Mouse (Mus musculus): ENCODE measurements around the gene Ntn1. TPM values are rescaled to one million over a fixed set of nuclear protein-coding genes. Genes with fewer than 3 reads are reported as not detected.

Ntn1 gene
- polyA plus RNA-seq, 1 experiment from 2014 or later = 22.3 TPM

DNA sequence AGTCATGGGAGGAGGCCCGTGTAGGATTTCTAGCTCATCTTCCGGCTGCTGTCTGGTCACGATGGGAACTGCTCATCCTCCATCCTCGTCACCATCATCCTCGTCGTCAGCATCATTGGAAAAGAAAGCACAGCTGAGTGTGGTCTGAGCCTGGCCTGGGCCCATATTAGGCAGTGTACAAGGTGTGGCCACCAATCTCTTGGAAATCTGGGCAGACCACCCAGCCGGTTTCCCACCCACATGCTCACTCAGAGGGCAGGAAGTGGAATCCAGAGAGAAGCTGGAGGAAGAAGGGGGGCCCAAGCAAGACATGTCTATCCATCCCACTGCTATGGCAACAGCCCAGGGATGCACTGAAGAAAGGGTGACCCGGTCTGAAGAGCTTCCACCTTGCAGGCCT is 94.6 kb downstream of the Ntn1 start:
- Histone ChIP-seq H3K4me2 (no peak overlapping the region), H3K4me3 (no peak overlapping the region), H3K9me3 (no peaks in the 10 kb centered on the region), H3K27me3 (peaks cover 4% of the 10 kb centered on the region; the same call in 1 of the 2 replicates), H3K36me3 (no peaks in the 10 kb centered on the region), H3K4me1 (replicated peaks) (peaks cover 20% of the 10 kb centered on the region), H3K27ac (no peak overlapping the region), H3K9ac (no peak overlapping the region)
- 78% methylated on average over 8 of the region's 8 CpGs for WGBS
- ATAC-seq (ENCODE audit: low FRiP score) = no peak

DNA sequence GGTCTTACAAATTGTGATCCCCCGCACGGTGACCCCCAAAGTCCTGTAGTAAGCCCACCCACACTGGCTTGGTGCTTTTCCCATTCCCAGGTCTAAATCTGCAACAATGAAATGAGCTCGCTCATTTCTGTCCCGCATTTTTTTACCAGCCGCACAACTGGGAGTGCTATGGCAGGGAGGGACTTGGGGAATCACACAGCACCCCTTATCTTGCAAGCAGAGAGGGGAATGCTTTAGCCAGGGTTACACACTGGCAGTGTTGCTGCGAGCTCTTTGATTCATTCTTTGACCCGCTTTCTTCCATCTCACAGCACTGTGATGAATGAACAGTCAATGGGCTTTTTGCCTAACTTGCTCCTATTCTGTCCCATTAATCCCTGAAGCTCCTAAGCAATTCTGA is 98.3 kb downstream of the Ntn1 start:
- H3K27me3 ChIP-seq = 0 out of 2 replicates have a peak, but pooled peaks cover 4% of the 10 kb centered on the region

DNA sequence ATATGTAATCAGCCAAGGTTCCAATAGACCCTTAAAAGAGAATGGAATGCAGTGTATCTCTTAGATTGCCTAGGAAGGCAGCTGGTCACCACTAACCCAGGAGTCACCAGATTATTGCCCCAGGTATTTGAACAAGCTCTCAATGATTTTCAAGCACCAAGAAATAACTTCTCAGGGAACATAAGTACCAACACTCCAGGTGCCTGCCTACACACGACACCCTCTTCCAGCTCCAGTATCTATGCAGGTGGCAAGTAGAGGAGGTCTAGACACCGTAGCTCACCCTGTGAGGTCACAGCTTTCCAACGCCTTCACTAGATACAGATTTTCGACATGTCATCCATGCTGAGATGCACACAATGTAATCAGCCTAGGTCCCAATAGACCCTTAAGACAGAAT is 99.0 kb downstream of the Ntn1 start:
- ATAC-seq (ENCODE audit: low FRiP score) = no peak
- no peak overlapping the region for H3K9ac ChIP-seq
- no peak overlapping the region for H3K4me3 ChIP-seq
- H3K36me3 ChIP-seq = no peaks in the 10 kb centered on the region
- peaks cover 10% of the 10 kb centered on the region for H3K4me1 ChIP-seq (replicated peaks)
- H3K4me2 ChIP-seq = no peak overlapping the region
- WGBS = 95% methylated on average over 4 of the region's 4 CpGs
- no peak overlapping the region for H3K27ac ChIP-seq
- 0 out of 2 replicates have a peak, but pooled peaks cover 4% of the 10 kb centered on the region for H3K27me3 ChIP-seq
- no peaks in the 10 kb centered on the region for H3K9me3 ChIP-seq

More for the DNA sequence above, 98.3 kb downstream of the Ntn1 start:
- Histone ChIP-seq H3K4me3 (no peak overlapping the region), H3K9ac (no peak overlapping the region), H3K4me2 (no peak overlapping the region), H3K36me3 (no peaks in the 10 kb centered on the region), H3K9me3 (no peaks in the 10 kb centered on the region), H3K27ac (no peak overlapping the region), H3K4me1 (replicated peaks) (peaks cover 10% of the 10 kb centered on the region)
- ATAC-seq (ENCODE audit: low FRiP score) = no peak
- 63% methylated on average over 7 of the region's 7 CpGs for WGBS

DNA sequence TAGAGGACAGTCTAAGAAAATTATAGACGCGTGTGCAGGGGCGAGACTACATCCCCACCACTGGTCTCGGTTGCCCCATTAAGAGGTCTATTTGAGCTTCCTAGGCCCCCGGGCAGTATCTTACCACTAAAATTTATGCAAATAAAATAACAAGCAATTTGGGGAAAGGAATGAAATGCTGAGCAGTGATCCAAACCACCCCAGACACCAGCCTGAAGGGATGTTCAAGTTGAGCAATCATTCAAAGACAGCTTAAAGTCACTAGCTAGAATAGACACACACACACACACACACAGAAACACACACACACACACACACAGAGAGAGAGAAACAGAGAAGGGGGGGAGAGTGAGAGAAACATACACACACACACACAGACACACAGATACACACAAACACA is 105.1 kb downstream of the Ntn1 start:
- Histone ChIP-seq H3K9me3 (no peaks in the 10 kb centered on the region), H3K9ac (no peak overlapping the region), H3K4me3 (no peak overlapping the region), H3K27ac (no peak overlapping the region), H3K4me2 (no peak overlapping the region), H3K4me1 (replicated peaks) (peaks cover 12% of the 10 kb centered on the region), H3K36me3 (no peaks in the 10 kb centered on the region), H3K27me3 (no peaks in the 10 kb centered on the region)
- no peak for ATAC-seq (ENCODE audit: low FRiP score)
- 72% methylated on average over 5 of the region's 5 CpGs for WGBS

DNA sequence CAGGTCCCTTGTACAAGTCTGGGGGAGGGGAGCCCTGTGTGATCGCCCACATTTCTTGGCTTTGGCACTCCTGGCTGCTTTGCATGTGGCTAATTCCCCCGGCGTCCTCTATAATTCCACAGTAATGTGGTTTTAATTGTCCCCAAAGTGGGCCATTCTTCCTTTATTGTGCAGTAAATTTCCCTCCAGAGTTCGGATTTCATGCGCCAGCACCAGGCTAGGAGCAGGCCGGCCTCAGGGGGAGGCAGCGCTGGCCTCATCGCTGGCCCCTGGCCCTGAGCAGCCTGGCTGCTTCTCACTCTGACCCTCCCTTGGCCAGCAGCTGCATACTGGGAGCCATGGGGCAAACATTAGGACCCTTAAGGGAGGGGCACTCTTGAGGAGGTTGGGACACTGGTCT is 110.0 kb downstream of the Ntn1 start:
- H3K9ac ChIP-seq = no peak overlapping the region
- H3K27me3 ChIP-seq = peaks cover 10% of the 10 kb centered on the region; the same call in 1 of the 2 replicates
- peaks cover 34% of the 10 kb centered on the region for H3K4me1 ChIP-seq (replicated peaks)
- no peak overlapping the region for H3K4me2 ChIP-seq
- peak overlapping the region; percentile 56 for H3K27ac ChIP-seq
- no peaks in the 10 kb centered on the region for H3K36me3 ChIP-seq
- no peak overlapping the region for H3K4me3 ChIP-seq
- H3K9me3 ChIP-seq = no peaks in the 10 kb centered on the region
- 33% methylated on average over 8 of the region's 8 CpGs for WGBS
- ATAC-seq (ENCODE audit: low FRiP score) = no peak

DNA sequence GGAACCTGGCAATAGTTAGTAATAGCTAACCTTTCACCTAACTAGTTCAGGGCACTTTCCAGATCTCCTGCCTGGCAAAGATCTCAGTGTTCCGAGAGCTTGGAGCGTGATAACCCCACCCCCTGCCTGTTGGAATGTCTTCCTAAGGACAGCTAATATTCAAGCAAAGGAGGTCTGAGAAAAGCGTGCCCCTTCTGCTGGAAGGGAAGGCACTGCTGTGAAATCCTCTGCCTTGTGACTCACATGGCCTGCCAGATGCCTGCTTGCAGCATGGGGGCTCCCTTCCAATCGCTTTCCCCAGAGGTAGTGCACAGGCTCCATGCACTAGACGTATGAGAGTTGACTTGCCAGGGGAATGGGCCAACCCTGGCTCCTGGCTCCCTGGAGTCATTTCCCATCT is 113.3 kb downstream of the Ntn1 start:
- no peak for ATAC-seq (ENCODE audit: low FRiP score)
- WGBS = 75% methylated on average over 5 of the region's 5 CpGs

DNA sequence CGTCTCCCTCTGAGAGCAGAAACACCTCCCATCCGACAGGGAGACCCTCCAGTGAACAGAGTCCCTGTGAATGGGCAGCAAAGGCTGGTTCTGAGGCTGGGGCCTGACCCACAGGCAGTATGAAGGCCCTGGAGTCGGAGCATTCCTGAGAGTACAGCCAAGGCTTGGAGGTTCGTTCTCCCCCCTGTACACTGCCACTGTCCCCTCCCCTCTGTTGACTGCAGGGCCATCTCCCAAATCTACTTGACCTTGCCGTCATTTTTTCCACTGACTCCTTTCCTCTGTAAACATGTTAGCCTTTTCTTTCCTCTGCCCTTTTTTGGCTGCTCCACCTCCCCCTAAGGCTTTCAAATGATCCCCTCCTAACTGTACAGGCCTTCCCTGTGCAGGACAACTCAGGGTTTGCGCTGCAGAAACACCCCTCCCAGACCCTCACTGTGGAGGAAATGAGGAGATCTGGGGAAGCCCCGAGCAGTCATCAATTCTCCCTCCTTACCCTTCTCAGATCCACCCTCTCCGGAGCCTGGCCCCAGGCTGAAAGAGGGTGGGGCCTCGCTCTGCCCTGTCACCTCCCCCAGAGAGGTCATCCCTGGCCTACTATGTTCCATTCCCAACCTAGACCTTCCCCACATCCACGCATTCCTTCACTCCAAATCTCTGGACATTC is 114.3 kb downstream of the Ntn1 start:
- H3K36me3 ChIP-seq = no peaks in the 10 kb centered on the region
- H3K4me2 ChIP-seq = no peak overlapping the region
- H3K4me3 ChIP-seq = no peak overlapping the region
- H3K9me3 ChIP-seq = no peaks in the 10 kb centered on the region
- peak overlapping the region; percentile 40; the same call in 1 of the 2 replicates for H3K27ac ChIP-seq
- H3K27me3 ChIP-seq = peaks cover 20% of the 10 kb centered on the region
- WGBS = 45% methylated on average over 10 of the region's 10 CpGs
- no peak for ATAC-seq (ENCODE audit: low FRiP score)
- H3K4me1 ChIP-seq (replicated peaks) = peaks cover 37% of the 10 kb centered on the region
- H3K9ac ChIP-seq = no peak overlapping the region

More for the DNA sequence above, 113.3 kb downstream of the Ntn1 start:
- Histone ChIP-seq H3K9ac (no peak overlapping the region), H3K4me2 (no peak overlapping the region), H3K9me3 (no peaks in the 10 kb centered on the region), H3K27ac (no peak overlapping the region), H3K4me1 (replicated peaks) (peaks cover 34% of the 10 kb centered on the region), H3K4me3 (no peak overlapping the region), H3K27me3 (peaks cover 20% of the 10 kb centered on the region), H3K36me3 (no peaks in the 10 kb centered on the region)

DNA sequence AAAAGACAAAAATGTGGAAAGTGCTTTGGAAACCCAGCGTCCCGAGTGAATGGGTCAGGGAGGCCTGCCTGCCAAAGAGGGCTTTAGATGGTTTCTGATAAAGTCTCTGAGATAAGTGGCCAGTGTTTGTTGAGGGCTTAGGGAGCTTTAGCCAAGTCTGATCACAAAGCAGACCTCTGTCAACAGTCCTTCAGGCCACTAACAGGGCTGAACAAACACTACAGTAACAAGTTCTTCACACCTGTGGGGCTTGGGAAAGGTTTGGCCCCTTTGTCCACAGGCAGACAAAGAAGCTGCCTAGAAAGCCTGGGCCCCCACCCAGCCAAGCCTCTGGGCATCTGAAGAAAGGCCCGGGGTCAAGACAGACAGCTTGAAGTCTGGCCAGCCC is 114.9 kb downstream of the Ntn1 start:
- 29% methylated on average over 3 of the region's 3 CpGs for WGBS
- Histone ChIP-seq H3K27ac (peak overlapping the region; percentile 40; the same call in 1 of the 2 replicates), H3K4me1 (replicated peaks) (peaks cover 34% of the 10 kb centered on the region), H3K27me3 (peaks cover 20% of the 10 kb centered on the region), H3K9me3 (no peaks in the 10 kb centered on the region), H3K4me3 (no peak overlapping the region), H3K4me2 (no peak overlapping the region), H3K36me3 (no peaks in the 10 kb centered on the region), H3K9ac (no peak overlapping the region)
- ATAC-seq (ENCODE audit: low FRiP score) = no peak

DNA sequence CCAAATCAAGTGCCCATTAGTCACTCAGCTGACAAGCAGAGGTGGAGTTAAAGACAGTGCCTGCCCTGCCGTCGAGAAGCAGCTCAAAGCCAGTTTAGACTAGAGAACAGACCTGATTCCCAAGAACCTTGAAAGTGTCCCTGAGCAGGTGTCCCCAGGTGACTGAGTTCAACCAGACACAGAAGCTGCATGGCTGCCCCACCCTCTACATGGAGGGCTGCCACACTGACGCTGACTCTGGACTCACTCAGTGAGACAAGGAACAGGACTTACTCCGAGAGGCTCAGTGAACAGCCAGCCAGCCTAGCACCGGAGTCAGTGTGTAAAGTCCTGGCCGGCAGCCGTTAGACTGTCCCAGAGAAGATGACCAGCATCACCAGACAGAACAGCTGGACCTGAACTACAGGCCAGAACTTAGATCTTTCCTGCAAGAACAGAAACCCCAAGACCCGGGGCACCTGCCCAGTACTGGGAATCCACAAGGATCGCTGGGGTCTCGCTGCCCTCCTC is 120.6 kb downstream of the Ntn1 start:
- Histone ChIP-seq H3K9ac (no peak overlapping the region), H3K4me2 (no peak overlapping the region), H3K27ac (no peak overlapping the region), H3K27me3 (peaks cover 48% of the 10 kb centered on the region), H3K9me3 (no peaks in the 10 kb centered on the region), H3K36me3 (no peaks in the 10 kb centered on the region), H3K4me3 (no peak overlapping the region), H3K4me1 (replicated peaks) (peaks cover 34% of the 10 kb centered on the region)
- 72% methylated on average over 10 of the region's 10 CpGs for WGBS
- ATAC-seq (ENCODE audit: low FRiP score) = no peak

DNA sequence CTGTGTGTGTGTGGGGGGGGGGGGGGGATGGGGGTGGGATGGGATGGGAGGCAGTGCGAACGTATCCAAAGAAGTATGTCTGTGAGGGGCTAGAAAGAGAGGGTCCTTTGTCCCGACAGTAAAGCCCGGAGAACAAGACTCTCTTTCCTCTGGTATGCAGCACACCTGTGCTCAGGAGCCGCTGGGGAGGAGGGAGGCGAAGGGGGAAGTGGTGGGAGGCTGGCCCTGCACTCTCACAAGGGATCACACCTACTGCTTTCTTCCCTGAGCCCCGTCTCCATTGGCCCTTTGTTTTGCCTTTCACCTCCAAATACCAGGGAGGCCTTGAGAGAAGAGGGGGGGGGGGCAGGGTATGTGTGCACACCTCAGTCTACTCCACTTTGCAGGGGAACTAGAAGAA is 123.7 kb downstream of the Ntn1 start:
- Histone ChIP-seq H3K27me3 (peaks cover 57% of the 10 kb centered on the region), H3K4me1 (replicated peaks) (peaks cover 61% of the 10 kb centered on the region), H3K27ac (no peak overlapping the region), H3K4me3 (no peak overlapping the region), H3K9me3 (no peaks in the 10 kb centered on the region), H3K36me3 (no peaks in the 10 kb centered on the region), H3K9ac (no peak overlapping the region), H3K4me2 (no peak overlapping the region)
- 73% methylated on average over 7 of the region's 7 CpGs for WGBS
- no peak for ATAC-seq (ENCODE audit: low FRiP score)

DNA sequence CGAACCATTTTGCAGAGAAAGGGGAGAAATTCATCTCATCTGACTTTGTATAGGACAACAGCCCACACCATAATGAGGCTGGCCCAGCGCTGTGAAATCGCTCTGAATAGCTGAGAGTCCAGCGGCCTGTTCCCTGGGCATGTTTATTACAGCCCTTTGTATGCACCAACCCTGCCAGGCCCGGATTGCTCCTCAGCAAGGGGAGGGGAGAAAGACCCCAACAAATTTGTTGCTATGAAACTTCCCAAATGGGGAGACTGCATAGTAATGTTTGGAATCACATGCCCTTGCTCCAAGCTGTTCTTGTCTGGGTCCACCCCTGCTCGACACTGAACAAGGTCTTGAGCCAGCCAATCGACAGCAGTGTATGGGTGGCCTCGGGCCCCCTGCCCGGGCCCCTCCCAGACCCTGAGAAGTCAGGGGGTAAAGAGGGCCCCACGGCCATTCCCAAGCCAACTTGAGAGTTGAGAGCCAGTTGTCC is 126.3 kb downstream of the Ntn1 start:
- H3K4me1 ChIP-seq (replicated peaks) = peaks cover 71% of the 10 kb centered on the region
- H3K27me3 ChIP-seq = peaks cover 55% of the 10 kb centered on the region

DNA sequence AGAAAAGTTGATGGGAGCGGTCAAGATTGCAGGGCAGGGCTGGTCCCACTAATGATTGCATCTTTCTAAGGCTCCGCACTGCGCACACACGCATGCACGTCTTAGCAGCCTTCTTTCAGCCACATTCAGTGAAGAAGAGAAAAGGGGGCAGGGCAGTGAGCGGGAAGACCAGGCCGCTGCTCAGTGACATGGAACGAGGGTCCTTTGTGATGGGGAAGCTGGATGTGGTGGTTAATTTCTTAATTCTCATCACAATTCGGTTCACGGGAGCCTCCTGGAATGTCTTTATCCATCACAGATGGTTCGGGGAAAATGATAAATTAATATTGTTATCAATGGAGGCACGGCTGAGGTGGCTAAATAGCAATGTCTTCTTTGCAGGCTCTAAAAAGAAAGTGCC is 126.8 kb downstream of the Ntn1 start:
- Histone ChIP-seq H3K9ac (peak overlapping the region; percentile 13; the same call in 1 of the 2 replicates), H3K27me3 (peaks cover 54% of the 10 kb centered on the region), H3K27ac (peak overlapping the region; percentile 67), H3K4me3 (no peak overlapping the region), H3K36me3 (no peaks in the 10 kb centered on the region), H3K4me2 (peak overlapping the region; percentile 17; the same call in 1 of the 2 replicates), H3K4me1 (replicated peaks) (peaks cover 66% of the 10 kb centered on the region), H3K9me3 (no peaks in the 10 kb centered on the region)
- 23% methylated on average over 12 of the region's 12 CpGs for WGBS
- peak; percentile 41; the same call in 1 of the 2 replicates for ATAC-seq (ENCODE audit: low FRiP score)

More for the DNA sequence above, 126.3 kb downstream of the Ntn1 start:
- 14% methylated on average over 10 of the region's 10 CpGs for WGBS
- Histone ChIP-seq H3K27ac (peak overlapping the region; percentile 67), H3K36me3 (no peaks in the 10 kb centered on the region), H3K4me2 (0 out of 2 replicates have a peak overlapping the region, but pooled peaks have one; percentile 17), H3K9me3 (no peaks in the 10 kb centered on the region), H3K9ac (0 out of 2 replicates have a peak overlapping the region, but pooled peaks have one; percentile 13), H3K4me3 (no peak overlapping the region)
- peak; percentile 89 for ATAC-seq (ENCODE audit: low FRiP score)

All from hindbrain, embryonic 13.5 days (tissue).